Mouse (Mus musculus) lung, adult 2 months (tissue): ENCODE measurements around the gene Dennd4b.

Source experiments
- CTCF ChIP-seq: fragments of 200-500 bp; IDR thresholded peaks from 2 replicates; pipeline ENCODE4 v1.5.1; 2011; ENCODE audit warnings: mild to moderate bottlenecking, low read length, control low read depth; ENCODE audit not compliant: insufficient read depth
- POLR2A ChIP-seq: fragments of 200-500 bp; IDR thresholded peaks from 2 replicates; pipeline ENCODE4 v1.6.1; 2011; ENCODE audit warnings: low read depth, mild to moderate bottlenecking, control low read depth, low read length, borderline replicate concordance; ENCODE audit errors: extremely low read depth

DNA sequence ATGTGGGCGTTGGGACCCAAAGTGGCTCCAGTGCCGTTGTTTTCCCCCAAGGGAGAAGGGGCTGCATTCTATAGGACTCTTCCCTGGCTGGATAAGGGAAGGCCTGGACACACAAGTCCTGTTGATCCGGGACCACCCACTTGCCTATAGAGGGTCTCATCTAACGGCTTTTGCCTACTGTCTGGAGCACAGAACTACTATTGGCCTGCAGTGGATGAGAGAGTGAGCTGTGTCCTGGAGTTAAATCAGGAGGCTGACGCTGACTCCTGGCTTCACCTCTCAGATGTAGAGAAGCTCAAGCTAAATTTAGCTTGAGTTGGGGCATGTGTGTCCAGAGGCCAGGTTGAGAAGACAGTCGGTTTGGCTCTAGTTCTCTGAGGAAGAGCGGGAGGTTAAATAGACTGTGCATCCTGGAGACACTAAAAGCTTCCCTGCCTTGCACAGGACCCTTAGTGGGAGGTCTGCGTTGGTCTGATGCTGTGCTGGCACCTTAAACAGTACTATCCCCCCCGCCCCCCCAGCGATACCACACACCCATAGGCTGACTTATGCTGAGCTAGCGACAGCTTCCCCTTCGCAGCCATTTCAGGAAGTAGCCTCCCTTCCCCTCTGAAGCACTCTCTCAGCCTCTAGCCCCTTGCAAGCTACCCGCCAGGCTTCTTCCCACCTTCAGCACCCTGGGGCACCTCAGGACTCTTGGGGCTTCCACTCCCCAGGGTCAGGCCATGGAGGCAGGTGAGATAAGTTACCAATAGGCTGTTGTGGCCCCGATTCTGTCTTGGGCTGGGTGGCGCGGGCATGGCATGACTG is 1.2 kb downstream of the Dennd4b start:
- no peak for TF ChIP-seq CTCF
- TF ChIP-seq POLR2A = peak; percentile 42; the same call in 1 of the 2 replicates
